Mouse (Mus musculus) forebrain, embryonic 11.5 days (tissue): ENCODE data around the gene Trip12. TPM values are rescaled to one million over a fixed set of nuclear protein-coding genes. Genes with fewer than 3 reads are reported as not detected.
A peak's percentile ranks its signal among the peaks of the same experiment; 100 is the strongest.

ENCODE experiments used
- ATAC-seq: fragments of 200-750 bp; cut with Nextera tagmentation; replicated peaks from 2 replicates; pipeline ENCODE4 v1.8.0; 2017; ENCODE audit warnings: moderate TSS enrichment; ENCODE audit not compliant: low FRiP score
- DNase-seq: peaks from one replicate; pipeline ENCODE4 v3.0.0-alpha.2; 2017; ENCODE audit warnings: low spot score
- H3K27ac ChIP-seq: fragments of 300-500 bp; sonication (generic); 2 replicates; pipeline ENCODE4 v1.5.1; 2014; ENCODE audit warnings: low read depth, low read length
- H3K27me3 ChIP-seq: fragments of 300-500 bp; sonication (generic); 2 replicates; pipeline ENCODE4 v1.6.1; 2014; ENCODE audit warnings: mild to moderate bottlenecking, low read length, mixed read lengths; ENCODE audit not compliant: control insufficient read depth, insufficient read depth
- H3K36me3 ChIP-seq: fragments of 300-500 bp; sonication (generic); 2 replicates; pipeline ENCODE4 v1.6.1; 2014; ENCODE audit warnings: mild to moderate bottlenecking, low read length, moderate library complexity, mixed read lengths; ENCODE audit not compliant: control insufficient read depth, insufficient read depth
- H3K4me1 ChIP-seq: fragments of 300-500 bp; sonication (generic); replicated peaks from 2 replicates; pipeline ENCODE4 v1.6.1; 2014; ENCODE audit warnings: low read length, mixed read lengths; ENCODE audit not compliant: control insufficient read depth, insufficient read depth
- H3K4me2 ChIP-seq: fragments of 300-500 bp; sonication (generic); 2 replicates; pipeline ENCODE4 v1.6.1; 2014; ENCODE audit warnings: low read depth, mild to moderate bottlenecking, low read length, moderate library complexity, mixed read lengths; ENCODE audit not compliant: severe bottlenecking
- H3K4me3 ChIP-seq: fragments of 300-500 bp; sonication (generic); 2 replicates; pipeline ENCODE4 v1.5.1; 2014; ENCODE audit warnings: low read depth, low read length
- H3K9ac ChIP-seq: fragments of 300-500 bp; sonication (generic); 2 replicates; pipeline ENCODE4 v1.6.1; 2014; ENCODE audit warnings: low read length
- H3K9me3 ChIP-seq: fragments of 300-500 bp; sonication (generic); 2 replicates; pipeline ENCODE4 v1.6.1; 2016; ENCODE audit warnings: low read length, mixed read lengths; ENCODE audit not compliant: control insufficient read depth
- WGBS: fragments of 180-500 bp; shearing (Covaris S2); extraction: QIAGEN DNeasy Blood & Tissue Kit; methylation state at CpG from one replicate; pipeline ENCODE4 v1.1.7; 2014; 5-methylcytosine and 5-hydroxymethylcytosine counted together
- polyA plus RNA-seq: library from polyadenylated mRNA; unstranded; fragments of >200 nt; fragmentation: Nextera tagmentation; extraction: Ambion mirVana; gene quantifications from 2 replicates; pipeline ENCODE4 v1.2.1, GENCODE M21; 2014

The Trip12 gene
- polyA plus RNA-seq, 1 experiment from 2014 or later = 98.9 TPM

DNA sequence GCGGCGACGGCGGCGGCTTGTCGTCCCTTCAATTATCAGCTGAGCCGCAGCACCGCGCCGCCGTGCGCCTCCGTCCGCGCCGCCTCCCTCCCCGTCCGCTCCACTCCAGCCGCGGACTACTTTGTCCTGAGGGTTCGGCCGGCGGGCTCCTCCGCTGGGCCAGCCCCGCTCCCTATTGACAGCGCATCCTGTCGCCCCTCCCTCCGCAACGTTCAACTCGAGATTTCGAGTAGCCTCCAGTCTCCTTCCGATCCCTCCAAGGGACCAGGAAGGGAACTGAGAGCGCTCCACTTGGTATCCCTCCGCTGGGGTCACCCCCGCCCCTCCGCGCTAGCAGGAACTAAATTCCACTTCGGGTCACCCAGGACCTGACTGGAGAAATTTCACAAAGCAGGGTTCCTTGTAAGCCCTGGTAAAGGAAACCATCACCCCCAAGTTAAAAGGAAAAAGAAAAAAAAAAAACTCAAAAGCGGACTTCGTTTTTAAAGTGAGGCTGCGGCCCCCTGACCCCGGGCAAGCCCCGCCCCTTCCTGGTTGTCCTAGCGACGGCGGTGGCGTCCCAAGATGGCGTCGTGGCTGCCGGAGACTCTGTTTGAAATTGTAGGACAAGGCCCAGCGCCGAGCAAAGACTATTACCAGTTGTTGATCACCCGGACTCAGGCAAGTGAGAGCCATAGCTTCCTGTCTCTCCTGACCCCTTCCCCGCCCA is 853 bp downstream of the Trip12 start, which contains the start of gene Fbxo36:
Fbxo36 (plus strand) TSS at position 533 of the 709 bp plus-strand sequence.
- no peaks in the 10 kb centered on the region for H3K4me1 ChIP-seq
- DNase-seq (peak; percentile 97), ATAC-seq (peak; percentile 93)
- no peaks in the 10 kb centered on the region for H3K9me3 ChIP-seq
- no peaks in the 10 kb centered on the region for H3K36me3 ChIP-seq
- H3K27ac ChIP-seq = peak within 1 kb of the TSS; percentile 93
- H3K4me2 ChIP-seq = peak within 1 kb of the TSS; percentile 77
- no peaks in the 10 kb centered on the region for H3K27me3 ChIP-seq
- H3K9ac ChIP-seq = peak within 1 kb of the TSS; percentile 95
- H3K4me3 ChIP-seq = peak within 1 kb of the TSS; percentile 96
- under 1% methylated on average over 54 of the region's 54 CpGs for WGBS

DNA sequence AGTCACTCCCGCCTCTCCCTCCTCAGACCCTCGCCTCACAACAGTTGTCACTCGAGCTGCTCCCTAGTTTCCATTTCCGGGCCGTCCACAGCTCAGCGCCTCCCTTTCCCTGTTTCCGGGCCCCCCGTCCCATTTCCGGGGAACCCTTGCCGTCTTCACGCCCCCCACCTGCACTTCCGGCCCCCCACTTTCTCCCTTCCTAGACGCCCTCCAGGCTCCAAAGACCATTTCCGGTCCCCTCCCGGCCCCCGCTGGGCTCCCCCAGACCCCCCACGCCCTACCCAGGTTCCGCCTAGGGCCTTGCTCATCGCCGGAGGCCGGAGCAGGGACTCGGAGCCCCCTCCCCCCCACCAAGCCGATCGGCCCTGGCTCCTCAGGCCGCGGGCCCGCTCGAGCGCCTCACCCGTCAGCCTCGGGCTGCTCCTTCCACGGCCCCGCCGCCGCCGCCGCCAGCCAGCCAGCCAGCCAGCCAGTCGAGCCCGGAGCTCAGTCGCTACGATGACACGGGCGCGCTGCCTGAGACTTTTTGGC is 1.6 kb downstream of the Trip12 start:
- Histone ChIP-seq H3K4me3 (peak overlapping the region; percentile 96), H3K9me3 (no peaks in the 10 kb centered on the region), H3K27ac (peak overlapping the region; percentile 93), H3K9ac (peak overlapping the region; percentile 95), H3K4me2 (peak overlapping the region; percentile 77), H3K4me1 (no peaks in the 10 kb centered on the region), H3K27me3 (no peaks in the 10 kb centered on the region), H3K36me3 (no peaks in the 10 kb centered on the region)
- WGBS = under 1% methylated on average over 42 of the region's 44 CpGs
- ATAC-seq (peak; percentile 75), DNase-seq (peak; percentile 87)

DNA sequence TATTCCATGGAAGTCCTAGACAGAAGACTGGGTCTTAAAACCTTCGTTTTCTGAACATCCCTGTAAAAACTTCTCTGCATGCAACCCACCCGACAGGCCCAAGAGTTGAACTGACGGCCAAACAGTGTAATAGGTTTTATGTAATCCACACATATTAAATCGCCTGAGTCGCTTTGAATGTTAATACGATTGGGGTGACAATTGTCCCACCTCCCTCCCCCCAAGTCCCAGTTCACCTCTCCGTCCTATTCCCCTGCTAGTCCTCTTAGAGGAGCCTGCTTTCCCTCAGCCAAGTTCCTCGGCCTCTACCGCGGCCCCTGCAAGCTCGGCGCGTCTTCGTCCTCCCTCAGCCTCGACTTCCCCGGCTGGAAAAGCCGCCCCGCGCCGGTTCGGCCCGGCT is 2.2 kb downstream of the Trip12 start:
- Histone ChIP-seq H3K4me3 (peak overlapping the region; percentile 96), H3K4me1 (no peaks in the 10 kb centered on the region), H3K4me2 (peak overlapping the region; percentile 77), H3K27ac (peak overlapping the region; percentile 93; the same call in 1 of the 2 replicates), H3K36me3 (no peaks in the 10 kb centered on the region; the same call in 1 of the 2 replicates), H3K27me3 (no peaks in the 10 kb centered on the region), H3K9me3 (no peaks in the 10 kb centered on the region), H3K9ac (peak overlapping the region; percentile 95)
- 1% methylated on average over 22 of the region's 22 CpGs for WGBS
- no peak for DNase-seq
- no peak for ATAC-seq

DNA sequence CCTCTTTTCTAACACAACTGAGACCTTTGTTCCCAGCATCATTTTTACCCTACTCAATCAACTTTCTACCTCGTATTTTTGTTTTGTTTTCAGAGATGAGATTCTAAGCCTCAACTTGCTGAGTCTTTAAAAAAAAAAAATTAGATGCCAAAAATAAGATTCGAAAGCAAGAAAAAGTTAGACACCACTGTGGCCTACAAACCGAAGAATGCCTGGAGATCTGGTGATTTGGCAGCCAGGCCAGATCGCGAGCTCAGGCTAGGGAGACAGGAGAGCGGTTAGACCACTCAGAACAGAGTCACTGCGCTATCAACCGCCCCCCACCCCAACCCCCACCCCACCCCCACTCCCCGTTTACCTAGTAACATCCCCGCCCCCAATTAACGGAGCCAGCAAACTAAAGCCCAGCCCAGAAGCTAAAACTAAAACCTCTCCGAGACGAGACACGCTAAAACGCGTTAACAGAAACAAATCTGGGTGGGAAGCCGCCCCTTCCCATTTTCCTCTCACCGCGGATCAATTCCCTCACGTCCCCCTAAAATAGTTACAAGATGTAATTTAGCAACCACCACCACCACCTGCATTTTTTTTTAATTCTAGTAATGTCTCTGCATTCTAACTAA is 2.7 kb downstream of the Trip12 start:
- no peaks in the 10 kb centered on the region for H3K4me1 ChIP-seq
- no peak overlapping the region for H3K27ac ChIP-seq
- 9% methylated on average over 20 of the region's 20 CpGs for WGBS
- ATAC-seq = no peak
- no peaks in the 10 kb centered on the region for H3K27me3 ChIP-seq
- peak overlapping the region; percentile 96 for H3K4me3 ChIP-seq
- H3K36me3 ChIP-seq = no peaks in the 10 kb centered on the region; the same call in 1 of the 2 replicates
- DNase-seq = no peak
- no peaks in the 10 kb centered on the region for H3K9me3 ChIP-seq
- H3K9ac ChIP-seq = peak overlapping the region; percentile 95
- peak overlapping the region; percentile 77 for H3K4me2 ChIP-seq

DNA sequence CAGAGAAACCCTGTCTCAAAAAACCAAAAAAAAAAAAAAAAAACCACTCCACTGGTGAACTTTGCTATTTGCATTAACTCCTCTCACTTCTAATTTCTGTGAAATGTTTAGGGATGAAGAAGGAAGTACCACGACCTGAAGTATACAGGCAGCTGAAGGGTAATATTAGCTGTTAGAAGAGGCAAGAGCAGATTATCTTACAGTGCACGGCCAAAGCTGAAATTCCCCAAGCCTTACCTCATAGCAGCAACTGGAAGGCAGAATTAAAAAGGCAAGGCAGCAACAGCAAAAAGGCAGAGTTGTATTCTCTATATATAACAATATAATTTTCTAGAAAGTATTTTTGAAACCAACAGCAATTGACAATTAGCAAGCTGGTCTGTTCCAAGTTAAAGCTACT is 15.2 kb downstream of the Trip12 start:
- no peak for ATAC-seq
- no peak for DNase-seq
- H3K27me3 ChIP-seq = no peaks in the 10 kb centered on the region
- no peaks in the 10 kb centered on the region; the same call in 1 of the 2 replicates for H3K36me3 ChIP-seq
- no peak overlapping the region for H3K27ac ChIP-seq
- 87% methylated on average over 2 of the region's 2 CpGs for WGBS
- H3K4me3 ChIP-seq = no peak overlapping the region
- no peaks in the 10 kb centered on the region for H3K4me1 ChIP-seq
- no peaks in the 10 kb centered on the region for H3K9me3 ChIP-seq
- no peak overlapping the region for H3K9ac ChIP-seq
- no peak overlapping the region for H3K4me2 ChIP-seq

DNA sequence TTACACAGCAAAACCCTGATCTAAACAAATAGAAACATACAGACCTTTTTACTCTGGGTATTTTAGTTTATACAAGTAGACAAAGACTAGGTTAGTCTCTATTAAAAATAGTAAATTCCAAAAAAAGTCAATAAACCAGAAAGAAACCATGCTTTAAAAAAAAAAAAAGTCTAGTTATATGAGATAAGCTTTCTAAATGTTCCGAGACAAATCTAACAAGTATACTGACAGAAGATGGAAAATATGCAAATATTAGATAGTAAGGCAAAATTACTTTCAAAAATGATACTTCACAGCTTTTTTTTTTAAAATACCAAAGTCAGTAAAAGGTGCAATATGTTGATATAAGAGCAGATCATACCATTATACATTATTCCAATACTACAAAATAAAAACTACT is 22.7 kb downstream of the Trip12 start:
- WGBS = 92% methylated on average over 1 of the region's 1 CpGs
- Histone ChIP-seq H3K4me1 (no peaks in the 10 kb centered on the region), H3K4me3 (no peak overlapping the region), H3K27me3 (no peaks in the 10 kb centered on the region), H3K9ac (no peak overlapping the region), H3K36me3 (no peaks in the 10 kb centered on the region; the same call in 1 of the 2 replicates), H3K4me2 (no peak overlapping the region), H3K27ac (no peak overlapping the region), H3K9me3 (no peaks in the 10 kb centered on the region)
- ATAC-seq (no peak), DNase-seq (no peak)

DNA sequence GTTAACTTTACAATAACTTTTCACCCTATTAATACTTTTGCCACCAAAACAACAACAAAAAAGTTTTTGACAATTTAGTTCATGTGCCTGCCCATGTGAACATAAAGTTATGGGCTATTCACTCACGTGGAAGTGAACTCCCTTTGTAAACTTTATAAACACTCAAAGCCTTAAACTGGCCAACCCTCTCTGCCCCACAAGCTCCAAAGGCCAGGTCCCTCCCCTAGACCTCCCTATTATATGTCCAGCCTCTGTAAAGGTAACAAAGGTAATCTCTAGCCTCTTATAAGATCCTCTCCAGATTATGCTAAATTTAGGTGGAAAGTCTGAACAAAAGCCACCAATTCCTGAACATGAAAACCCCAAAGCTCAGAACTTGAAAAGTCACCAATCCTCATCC is 36.5 kb downstream of the Trip12 start:
- no peak for ATAC-seq
- WGBS = 87% methylated on average over 1 of the region's 1 CpGs
- H3K27me3 ChIP-seq = no peaks in the 10 kb centered on the region

DNA sequence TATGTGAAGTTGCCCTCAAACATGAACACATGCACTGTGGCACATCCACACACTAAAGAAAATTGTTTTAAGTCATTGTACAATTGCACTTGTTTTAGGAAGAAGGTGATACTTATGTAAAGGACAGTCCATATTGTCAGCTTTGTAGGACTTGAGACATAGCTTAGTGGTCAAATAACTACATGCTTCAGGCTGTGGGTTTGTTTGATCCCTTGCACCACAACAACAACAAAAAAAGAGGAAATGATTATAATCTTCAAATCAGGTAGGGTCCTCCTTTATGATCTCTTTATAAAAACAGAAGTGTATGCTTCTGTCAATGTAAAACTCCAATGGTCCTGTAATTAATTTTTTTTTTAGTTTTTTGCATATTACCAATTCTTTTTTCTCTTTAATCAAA is 41.1 kb downstream of the Trip12 start:
- H3K27ac ChIP-seq = no peak overlapping the region
- no peak overlapping the region for H3K4me2 ChIP-seq
- ATAC-seq = no peak
- H3K4me1 ChIP-seq = no peaks in the 10 kb centered on the region
- H3K36me3 ChIP-seq = no peaks in the 10 kb centered on the region; the same call in 1 of the 2 replicates
- H3K9ac ChIP-seq = no peak overlapping the region
- DNase-seq = no peak
- H3K9me3 ChIP-seq = no peaks in the 10 kb centered on the region
- H3K27me3 ChIP-seq = no peaks in the 10 kb centered on the region
- H3K4me3 ChIP-seq = no peak overlapping the region

More for the DNA sequence above, 36.5 kb downstream of the Trip12 start:
- Histone ChIP-seq H3K9ac (no peak overlapping the region), H3K4me2 (no peak overlapping the region), H3K9me3 (no peaks in the 10 kb centered on the region), H3K36me3 (no peaks in the 10 kb centered on the region), H3K27ac (no peak overlapping the region), H3K4me1 (no peaks in the 10 kb centered on the region), H3K4me3 (no peak overlapping the region)
- no peak for DNase-seq
